Mouse (Mus musculus) heart, postnatal 4 days (tissue): ENCODE data around the gene Rgs2. TPM values are rescaled to one million over a fixed set of nuclear protein-coding genes. Genes with fewer than 3 reads are reported as not detected.

Experiments used
- DNase-seq: peaks from one replicate; pipeline ENCODE4 v3.0.0; 2021
- total RNA-seq, 2 experiments: library from RNA; stranded (reverse); gene quantifications; 2 replicates each; pipeline ENCODE4 v1.2.3; 2021

Gene Rgs2
- 10 to 100 TPM; 51.0 to 68.0 TPM for total RNA-seq

DNA sequence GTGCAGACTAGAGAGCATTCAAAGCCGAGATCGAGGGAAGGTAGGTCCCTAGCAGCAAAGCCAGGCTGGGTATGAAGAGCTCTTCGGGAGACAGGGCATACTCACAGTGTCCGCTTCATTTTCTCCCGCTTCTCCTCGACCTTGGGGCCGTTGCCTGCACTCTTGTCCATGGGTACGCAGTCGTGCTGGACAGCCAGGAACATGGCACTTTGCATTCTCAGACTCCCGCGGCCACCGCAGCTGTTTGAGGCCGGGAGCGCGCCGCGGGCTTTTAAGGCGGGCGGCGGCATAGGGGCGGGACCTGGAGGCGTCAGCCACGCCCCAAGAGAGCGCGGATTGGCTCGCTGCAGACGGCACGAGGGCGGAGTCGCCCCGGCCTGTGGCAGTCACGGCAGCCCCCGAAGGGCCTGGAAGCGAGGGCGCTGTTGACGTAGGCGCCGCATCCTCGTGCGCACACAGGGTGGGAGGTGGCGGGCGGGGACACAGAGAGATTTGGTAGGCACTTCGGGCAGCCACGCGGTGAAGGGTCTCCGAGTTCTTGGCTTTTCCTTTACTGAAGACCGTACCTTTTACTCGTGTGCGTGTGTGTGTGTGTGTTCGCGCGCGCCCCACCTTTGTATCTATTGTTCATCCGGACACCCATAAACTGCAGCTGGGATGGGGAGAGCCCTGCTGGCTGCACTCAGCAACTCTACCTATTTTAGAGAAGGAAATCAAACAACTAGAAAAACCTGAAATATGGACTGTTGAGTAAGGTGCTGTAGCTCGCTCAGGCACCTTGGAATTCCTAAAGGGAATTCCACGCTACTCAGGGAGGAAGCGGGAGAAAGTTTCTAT is at the start of gene Rgs2:
Gene Rgs2 (minus strand): TSS at position 258 of the 837 bp plus-strand sequence.
- DNase-seq, result peak; percentile 98

- DNase-seq, result peak; percentile 15
These were observed 49.4 kb upstream of the Rgs2 start for GRCm38 (mm10) chr1:144053401-144053800.

GRCm38 (mm10) chr1:144041826-144042225 is 37.9 kb upstream of the Rgs2 start:
- DNase-seq, result no peak

- no peak for DNase-seq
These were observed 29.5 kb upstream of the Rgs2 start for GRCm38 (mm10) chr1:144033498-144033897.

- no peak for DNase-seq
These were observed 26.5 kb upstream of the Rgs2 start for GRCm38 (mm10) chr1:144030499-144030898.

- DNase-seq, result no peak
These were observed 25.7 kb upstream of the Rgs2 start for GRCm38 (mm10) chr1:144029679-144030078.

DNA sequence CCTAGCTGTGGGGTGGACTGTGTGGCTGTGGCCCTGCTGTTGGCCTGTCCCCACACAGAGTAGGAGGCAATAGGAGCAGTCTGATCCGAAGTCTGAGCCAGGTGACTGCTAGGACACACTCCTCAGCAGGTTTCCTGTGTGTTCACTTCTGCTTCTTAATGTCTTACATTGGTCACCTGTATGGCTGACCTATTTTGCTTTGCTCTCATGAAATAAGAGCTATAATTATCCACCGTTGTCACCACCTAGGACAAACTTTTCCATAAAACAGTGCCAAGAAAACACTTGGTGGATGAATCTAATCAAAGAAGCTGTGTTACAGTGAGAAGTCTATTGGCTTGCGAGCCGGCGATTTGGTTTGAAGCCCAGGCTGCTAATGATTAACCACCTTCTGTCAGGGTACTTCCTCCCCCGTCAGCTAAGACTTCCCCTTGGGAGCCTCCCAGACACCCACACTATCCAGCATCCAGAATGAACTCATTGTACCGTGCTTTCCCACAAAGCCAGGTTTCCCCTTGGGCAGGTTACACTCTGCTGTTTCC is 14.5 kb upstream of the Rgs2 start:
- DNase-seq, result peak; percentile 71

GRCm38 (mm10) chr1:144013913-144014312 is 10.0 kb upstream of the Rgs2 start:
- DNase-seq, result no peak

DNA sequence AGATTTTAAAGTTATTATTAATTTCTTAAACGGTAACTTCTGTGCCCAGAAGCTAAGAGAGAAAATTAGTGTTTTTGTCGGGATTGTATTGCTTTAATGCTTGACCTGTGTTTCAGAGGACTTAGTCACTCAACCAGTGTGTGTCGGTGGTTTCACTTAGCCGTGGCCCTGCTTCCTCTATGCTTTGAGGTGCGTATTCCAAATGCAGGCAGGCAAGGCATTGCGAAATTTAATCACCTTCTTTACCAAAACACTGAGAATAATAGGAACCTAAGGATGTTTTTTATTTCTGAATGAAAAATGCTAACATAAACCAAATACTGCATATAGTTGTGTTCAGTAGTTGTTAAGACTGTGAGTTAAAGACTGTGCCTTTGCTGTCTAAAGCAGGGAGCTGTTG is 3.4 kb upstream of the Rgs2 start:
- DNase-seq, result no peak

- peak; percentile 73 for DNase-seq
These were observed 2.6 kb upstream of the Rgs2 start for GRCm38 (mm10) chr1:144006542-144006941.

DNA sequence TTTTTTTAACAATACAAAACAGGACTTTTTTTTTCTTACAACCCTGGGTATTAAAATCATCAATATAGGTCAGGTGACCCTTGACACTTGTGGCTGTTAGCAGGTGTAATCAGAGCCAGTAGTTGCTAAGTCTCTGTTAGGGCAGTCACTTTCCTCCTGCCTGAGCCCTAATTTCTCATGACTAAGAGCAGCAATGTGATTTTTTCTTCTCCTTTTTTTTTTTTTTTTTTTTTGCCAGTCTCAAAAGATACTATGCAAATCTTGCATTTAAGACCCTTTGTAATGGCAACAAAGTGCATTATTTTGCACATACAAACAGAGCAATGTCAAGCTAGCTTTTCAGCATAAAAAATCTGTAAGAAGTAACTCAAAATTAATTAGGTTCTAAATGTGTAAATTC is 1.7 kb upstream of the Rgs2 start:
- no peak for DNase-seq

DNA sequence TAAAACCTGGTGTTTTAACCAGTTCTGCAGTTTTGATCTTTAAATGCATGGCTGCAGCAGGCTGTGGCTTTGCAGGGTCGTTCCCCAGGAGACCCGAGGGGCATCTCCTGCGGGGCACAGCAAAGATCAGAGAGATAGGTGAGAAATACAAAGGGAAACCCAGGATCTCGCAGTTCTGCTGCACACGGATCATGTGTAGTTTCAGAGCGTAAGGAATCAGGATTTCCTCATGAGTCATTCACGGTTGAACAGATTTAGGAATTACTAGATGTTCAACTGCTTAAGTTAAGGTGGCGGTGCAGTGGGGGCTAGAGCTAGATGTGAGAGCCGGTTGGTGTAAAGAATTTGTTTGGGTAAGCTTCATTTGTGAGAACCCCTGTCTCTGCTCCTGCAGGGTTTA is 780 bp upstream of the Rgs2 start:
- peak; percentile 11 for DNase-seq

- DNase-seq, result peak; percentile 16
These were observed 545 bp downstream of the Rgs2 start for GRCm38 (mm10) chr1:144003416-144003815.

DNA sequence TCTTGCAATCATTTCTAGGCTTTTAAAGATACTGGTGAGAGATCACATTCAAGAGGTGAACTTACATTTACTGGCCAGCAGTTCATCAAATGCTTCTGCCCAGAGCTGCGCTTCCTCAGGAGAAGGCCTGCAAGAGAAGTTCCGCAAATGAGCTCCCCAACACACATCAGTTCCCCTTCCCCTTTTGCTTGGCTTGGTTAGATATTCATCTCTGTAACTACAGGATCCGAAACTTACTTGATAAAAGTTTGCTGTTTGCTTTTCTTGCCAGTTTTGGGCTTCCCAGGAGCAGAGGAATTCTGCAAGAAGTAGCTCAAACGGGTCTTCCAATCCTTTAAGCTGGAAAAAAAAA is 1.3 kb downstream of the Rgs2 start:
- DNase-seq, result no peak

DNA sequence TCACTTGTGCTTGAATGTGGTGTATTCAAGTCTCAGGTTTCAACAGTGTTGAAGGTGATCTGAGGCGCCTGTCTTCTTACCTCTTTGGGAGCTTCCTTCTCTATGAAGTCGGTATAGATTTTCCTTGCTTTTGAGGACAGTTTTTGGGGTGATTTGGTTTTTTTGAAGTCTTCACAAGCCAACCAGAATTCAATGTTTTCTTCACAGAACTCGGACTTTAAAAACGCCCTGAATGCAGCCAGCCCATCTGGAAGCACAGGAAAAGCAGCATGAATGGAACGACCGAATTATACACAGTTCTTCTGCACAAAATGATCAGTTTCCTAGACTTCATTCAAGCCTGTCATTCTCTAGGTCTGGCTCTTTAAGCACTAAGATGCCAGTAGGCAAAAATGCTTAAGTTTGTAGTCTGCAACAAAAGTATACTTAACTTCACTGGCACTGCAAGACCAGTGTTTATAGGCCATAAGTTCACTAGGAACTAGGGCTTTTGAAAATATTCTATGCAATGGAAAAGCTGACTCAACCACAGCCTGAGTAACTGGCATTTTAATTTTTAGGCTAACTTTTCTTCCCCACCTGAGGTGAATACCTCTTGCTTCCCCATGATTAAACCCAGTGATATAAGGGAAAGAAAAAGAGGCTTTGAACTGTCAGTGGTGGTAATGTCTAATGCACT is 1.8 kb downstream of the Rgs2 start:
- no peak for DNase-seq

DNA sequence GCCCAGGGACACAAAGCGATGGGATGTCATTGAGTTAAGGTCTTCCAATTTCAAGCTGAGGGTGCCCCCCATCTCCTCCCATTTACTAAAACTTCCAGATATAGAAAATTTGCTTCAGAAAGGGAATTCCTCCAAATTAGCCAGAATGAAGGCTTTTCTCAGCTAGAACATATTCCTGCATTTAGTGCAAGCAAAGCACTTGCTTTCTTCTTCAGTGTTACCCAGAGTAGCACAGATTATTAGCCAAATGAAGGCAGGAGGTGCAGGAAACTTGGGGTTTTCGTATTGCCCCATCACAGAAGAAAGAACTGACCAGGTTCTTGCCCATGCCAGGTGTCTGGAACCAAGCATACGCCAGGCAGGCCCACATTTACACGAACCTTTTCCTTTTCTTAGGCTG is 3.7 kb downstream of the Rgs2 start:
- DNase-seq, result no peak

GRCm38 (mm10) chr1:143999371-143999920 is 4.5 kb downstream of the Rgs2 start:
- peak; percentile 16 for DNase-seq

GRCm38 (mm10) chr1:143993026-143993425 is 10.9 kb downstream of the Rgs2 start:
- no peak for DNase-seq

DNA sequence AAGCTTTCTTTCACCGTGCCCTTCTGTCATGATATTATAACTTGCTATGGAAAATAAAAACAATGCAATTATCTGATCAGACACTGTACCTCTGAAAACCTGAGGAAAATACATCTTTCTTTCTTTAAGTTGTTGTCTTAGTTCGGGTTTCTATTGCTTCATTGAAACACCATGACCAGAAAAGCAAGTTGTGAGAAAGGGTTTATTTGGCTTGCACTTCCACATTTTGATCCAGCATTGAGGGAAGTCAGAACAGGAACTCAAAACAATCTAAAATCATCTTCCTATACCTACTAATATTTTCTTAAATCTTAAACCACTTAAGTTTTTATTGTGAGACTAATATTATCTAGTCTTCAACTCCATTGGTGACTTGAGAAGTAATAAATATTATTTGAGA is 11.4 kb downstream of the Rgs2 start:
- no peak for DNase-seq

DNA sequence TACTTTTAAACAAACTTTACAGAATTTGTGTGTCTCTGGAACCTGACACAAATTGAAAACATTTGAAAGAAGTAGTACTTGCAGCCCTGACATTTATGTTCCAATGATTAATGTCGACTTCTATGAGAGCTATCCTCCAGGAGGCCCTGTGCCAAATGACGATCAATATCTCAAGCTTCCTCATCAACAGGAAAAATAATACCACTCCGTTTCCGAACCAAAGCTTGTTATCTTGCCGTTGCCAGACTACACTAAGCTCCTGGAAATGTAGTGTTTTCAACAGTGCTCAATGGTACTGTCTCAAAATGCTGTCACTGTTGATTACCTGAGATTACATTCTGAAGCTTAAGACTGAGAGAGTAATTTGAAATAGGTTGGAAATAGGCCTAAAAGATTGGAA is 13.7 kb downstream of the Rgs2 start:
- DNase-seq, result no peak

DNA sequence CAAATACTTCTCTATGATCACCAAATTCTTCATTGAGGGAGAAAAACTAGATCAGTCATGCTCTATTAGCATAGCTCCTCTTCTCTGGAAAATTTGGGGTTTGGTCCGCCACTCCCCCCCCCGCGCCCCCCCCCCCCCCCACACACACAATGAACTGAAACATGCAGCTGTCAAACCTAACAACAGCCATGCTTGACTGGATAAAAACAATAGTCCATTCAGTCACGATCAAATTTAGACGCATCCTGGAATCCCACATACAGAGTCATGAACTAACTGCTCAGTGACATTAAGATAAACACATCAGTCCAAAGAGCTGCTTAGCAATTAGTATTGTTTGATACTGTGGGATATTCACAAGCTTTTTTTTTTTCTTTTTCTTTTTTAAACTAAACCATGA is 14.2 kb downstream of the Rgs2 start:
- no peak for DNase-seq

DNA sequence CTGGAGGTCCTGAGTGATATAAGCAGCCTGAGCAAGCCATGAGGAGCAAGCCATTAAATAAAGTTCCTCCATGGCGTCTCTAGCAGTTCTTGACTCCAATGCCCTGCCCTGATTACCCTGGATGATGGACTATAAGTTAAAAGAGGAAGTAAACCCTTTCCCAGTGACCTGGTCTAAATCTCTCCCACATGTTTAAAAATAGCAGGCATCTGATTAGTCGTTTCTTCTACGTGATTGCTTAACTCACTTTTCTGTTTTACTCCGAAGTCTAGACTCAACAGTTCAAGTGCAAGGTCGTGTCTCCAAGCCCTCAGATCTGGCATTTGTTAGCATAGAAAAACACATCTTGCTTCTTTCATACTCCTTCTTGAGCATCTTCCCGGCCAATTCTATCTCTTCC is 15.2 kb downstream of the Rgs2 start:
- DNase-seq, result no peak

GRCm38 (mm10) chr1:143984988-143985625 is 18.9 kb downstream of the Rgs2 start:
- DNase-seq, result no peak
